Mouse (Mus musculus) hindbrain, embryonic 13.5 days (tissue): ENCODE measurements around the gene Slc9a8. TPM values are rescaled to one million over a fixed set of nuclear protein-coding genes. Genes with fewer than 3 reads are reported as not detected.

Source experiments
- ATAC-seq: fragments of 200-750 bp; cut with Nextera tagmentation; 2 replicates; pipeline ENCODE4 v1.8.0; 2017; ENCODE audit warnings: moderate TSS enrichment; ENCODE audit not compliant: low FRiP score
- H3K27ac ChIP-seq: fragments of 300-500 bp; sonication (generic); 2 replicates; pipeline ENCODE4 v1.5.1; 2015; ENCODE audit warnings: inconsistent platforms, mild to moderate bottlenecking, moderate library complexity
- H3K27me3 ChIP-seq: fragments of 300-500 bp; sonication (generic); 2 replicates; pipeline ENCODE4 v1.6.1; 2015; ENCODE audit warnings: mild to moderate bottlenecking, inconsistent platforms
- H3K36me3 ChIP-seq: fragments of 300-500 bp; sonication (generic); 2 replicates; pipeline ENCODE4 v1.6.1; 2015; ENCODE audit warnings: mild to moderate bottlenecking, inconsistent platforms
- H3K4me1 ChIP-seq: fragments of 300-500 bp; sonication (generic); replicated peaks from 2 replicates; pipeline ENCODE4 v1.6.1; 2015; ENCODE audit warnings: inconsistent platforms
- H3K4me2 ChIP-seq: fragments of 300-500 bp; sonication (generic); 2 replicates; pipeline ENCODE4 v1.6.1; 2015; ENCODE audit warnings: inconsistent platforms, mild to moderate bottlenecking, moderate library complexity
- H3K4me3 ChIP-seq: fragments of 300-500 bp; sonication (generic); 2 replicates; pipeline ENCODE4 v1.5.1; 2015; ENCODE audit warnings: mild to moderate bottlenecking, inconsistent platforms
- H3K9ac ChIP-seq: fragments of 300-500 bp; sonication (generic); 2 replicates; pipeline ENCODE4 v1.6.1; 2015; ENCODE audit warnings: mild to moderate bottlenecking, inconsistent platforms
- H3K9me3 ChIP-seq: fragments of 300-500 bp; sonication (generic); 2 replicates; pipeline ENCODE4 v1.6.1; 2016; ENCODE audit warnings: inconsistent platforms
- WGBS: fragments of 180-500 bp; shearing (Covaris S2); methylation state at CpG from one replicate; pipeline ENCODE4 v1.1.7; 2015; 5-methylcytosine and 5-hydroxymethylcytosine counted together
- polyA plus RNA-seq: library from polyadenylated mRNA; unstranded; fragments of >200 nt; fragmentation: Nextera tagmentation; extraction: Ambion mirVana; gene quantifications from 2 replicates; pipeline ENCODE4 v1.2.1, GENCODE M21; 2015

The Slc9a8 gene
- polyA plus RNA-seq, 1 experiment from 2014 or later: 21.2 TPM

DNA sequence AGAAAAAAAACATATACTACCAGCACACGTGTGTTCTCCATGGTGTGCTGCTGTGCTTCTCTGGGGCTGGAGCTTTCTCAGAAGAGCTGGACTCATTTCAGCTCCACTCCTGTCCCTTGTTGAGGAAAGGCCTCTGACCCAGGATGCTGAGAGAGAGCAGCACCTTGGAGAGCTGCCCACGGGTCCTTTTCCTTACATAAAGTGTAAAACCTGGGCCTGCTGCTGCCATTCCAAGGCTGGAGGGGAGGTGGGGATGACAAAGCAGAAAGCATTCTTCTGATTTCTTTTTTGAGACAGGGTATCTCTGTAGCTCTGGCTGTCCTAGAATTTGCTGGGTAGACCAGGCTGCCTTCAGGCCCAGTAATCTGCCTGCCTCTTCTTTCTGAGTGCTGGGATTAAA lies 56.6 kb downstream of the Slc9a8 start:
- H3K36me3 ChIP-seq: peaks cover 47% of the 10 kb centered on the region
- no peak overlapping the region for H3K27ac ChIP-seq
- WGBS: 61% methylated on average over 2 of the region's 2 CpGs
- H3K4me3 ChIP-seq: no peak overlapping the region
- peaks cover 21% of the 10 kb centered on the region for H3K4me1 ChIP-seq
- no peak overlapping the region for H3K4me2 ChIP-seq
- no peaks in the 10 kb centered on the region for H3K27me3 ChIP-seq
- H3K9ac ChIP-seq: no peak overlapping the region
- no peaks in the 10 kb centered on the region for H3K9me3 ChIP-seq
- no peak for ATAC-seq

DNA sequence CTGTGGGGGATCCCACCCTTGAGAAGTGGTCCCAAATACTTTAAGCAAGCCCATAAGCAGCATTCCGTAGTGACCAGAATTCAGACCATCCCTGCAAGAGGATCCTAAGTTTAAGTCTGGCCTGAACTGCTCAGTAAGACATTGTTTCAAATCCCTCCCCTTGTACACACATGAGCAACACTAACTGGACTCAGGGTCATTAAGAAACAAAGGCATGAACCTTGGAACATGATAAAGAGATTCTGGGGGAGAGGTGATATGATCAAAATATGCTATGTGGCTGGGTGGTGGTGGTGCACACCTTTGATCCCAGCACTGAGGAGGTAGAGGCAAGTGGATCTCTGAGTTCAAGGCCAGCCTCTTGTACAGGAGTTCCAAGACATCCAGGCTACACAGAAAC lies 58.0 kb downstream of the Slc9a8 start:
- no peak overlapping the region for H3K27ac ChIP-seq
- H3K27me3 ChIP-seq: no peaks in the 10 kb centered on the region
- H3K4me1 ChIP-seq: peaks cover 21% of the 10 kb centered on the region
- ATAC-seq: no peak
- H3K4me2 ChIP-seq: no peak overlapping the region
- H3K9me3 ChIP-seq: no peaks in the 10 kb centered on the region
- H3K4me3 ChIP-seq: no peak overlapping the region
- H3K9ac ChIP-seq: no peak overlapping the region
- 97% methylated on average over 1 of the region's 1 CpGs for WGBS
- peaks cover 47% of the 10 kb centered on the region for H3K36me3 ChIP-seq

DNA sequence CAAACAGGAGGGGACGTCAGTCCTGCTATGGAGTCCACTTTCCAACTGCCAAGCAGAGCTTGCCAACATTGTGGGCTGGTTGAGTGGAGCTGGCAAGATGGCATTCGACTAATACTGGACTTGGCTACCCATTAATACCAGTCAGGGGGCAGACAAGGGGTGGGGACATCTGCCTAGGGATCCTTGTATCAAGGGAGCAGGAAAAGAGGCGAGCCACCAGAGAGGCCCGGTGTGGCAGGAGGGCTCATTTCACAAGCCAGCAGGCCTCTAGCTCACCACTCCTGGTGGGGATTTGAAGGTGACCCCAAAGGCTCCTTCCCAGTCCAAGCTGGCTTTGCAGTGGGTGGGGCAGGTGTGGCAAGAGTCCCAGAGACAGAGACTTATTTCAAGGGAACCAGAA lies 61.2 kb downstream of the Slc9a8 start:
- no peak for ATAC-seq

DNA sequence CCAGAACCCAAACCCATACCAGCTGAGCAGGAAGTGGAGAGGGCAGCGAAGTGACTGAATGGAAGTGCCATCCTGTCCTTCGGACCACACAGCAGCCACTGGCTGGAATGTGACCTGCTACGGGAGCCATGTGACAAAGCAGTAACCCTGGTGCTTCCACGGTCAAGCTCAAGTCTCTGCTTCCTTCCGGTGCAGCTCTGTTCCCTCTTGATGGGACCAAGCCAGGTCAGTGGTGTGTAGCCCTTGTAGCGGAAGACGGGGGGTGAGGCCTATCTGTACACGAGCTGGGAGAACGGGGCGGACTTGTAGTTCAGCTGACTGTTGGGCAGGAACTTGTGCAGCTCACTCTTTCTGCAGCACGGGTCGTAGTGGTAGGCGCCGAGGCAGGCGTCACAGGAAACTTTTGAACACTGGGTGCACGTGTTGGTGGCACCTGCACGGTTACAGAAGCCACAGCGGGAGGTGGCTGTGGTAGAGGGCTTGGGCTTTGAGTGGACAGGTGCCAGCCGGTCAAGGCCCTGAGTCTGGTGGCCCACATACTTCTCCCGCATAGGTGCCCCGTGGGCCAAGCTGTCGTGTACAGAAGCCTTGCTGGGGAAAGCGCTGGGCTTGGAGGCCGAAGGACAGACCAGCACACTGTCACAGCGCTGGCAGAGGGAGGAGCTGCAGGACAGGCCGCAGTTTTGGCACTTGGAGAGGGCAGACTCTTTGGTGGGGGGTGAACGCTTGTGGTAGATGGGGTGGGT lies 61.7 kb downstream of the Slc9a8 start:
- WGBS: 95% methylated on average over 27 of the region's 27 CpGs
- no peak overlapping the region for H3K4me2 ChIP-seq
- H3K9me3 ChIP-seq: no peaks in the 10 kb centered on the region
- H3K4me1 ChIP-seq: peaks cover 28% of the 10 kb centered on the region
- H3K27me3 ChIP-seq: no peaks in the 10 kb centered on the region
- H3K9ac ChIP-seq: no peak overlapping the region
- H3K27ac ChIP-seq: no peak overlapping the region
- ATAC-seq: no peak
- H3K4me3 ChIP-seq: no peak overlapping the region
- H3K36me3 ChIP-seq: peaks cover 54% of the 10 kb centered on the region

More for the DNA sequence above, 61.2 kb downstream of the Slc9a8 start:
- no peak overlapping the region for H3K4me2 ChIP-seq
- no peak overlapping the region for H3K9ac ChIP-seq
- H3K27ac ChIP-seq: no peak overlapping the region
- no peaks in the 10 kb centered on the region for H3K27me3 ChIP-seq
- no peak overlapping the region for H3K4me3 ChIP-seq
- H3K9me3 ChIP-seq: no peaks in the 10 kb centered on the region
- H3K4me1 ChIP-seq: peaks cover 28% of the 10 kb centered on the region
- whole genome bisulfite sequencing: 86% methylated on average over 4 of the region's 4 CpGs
- peaks cover 54% of the 10 kb centered on the region for H3K36me3 ChIP-seq

DNA sequence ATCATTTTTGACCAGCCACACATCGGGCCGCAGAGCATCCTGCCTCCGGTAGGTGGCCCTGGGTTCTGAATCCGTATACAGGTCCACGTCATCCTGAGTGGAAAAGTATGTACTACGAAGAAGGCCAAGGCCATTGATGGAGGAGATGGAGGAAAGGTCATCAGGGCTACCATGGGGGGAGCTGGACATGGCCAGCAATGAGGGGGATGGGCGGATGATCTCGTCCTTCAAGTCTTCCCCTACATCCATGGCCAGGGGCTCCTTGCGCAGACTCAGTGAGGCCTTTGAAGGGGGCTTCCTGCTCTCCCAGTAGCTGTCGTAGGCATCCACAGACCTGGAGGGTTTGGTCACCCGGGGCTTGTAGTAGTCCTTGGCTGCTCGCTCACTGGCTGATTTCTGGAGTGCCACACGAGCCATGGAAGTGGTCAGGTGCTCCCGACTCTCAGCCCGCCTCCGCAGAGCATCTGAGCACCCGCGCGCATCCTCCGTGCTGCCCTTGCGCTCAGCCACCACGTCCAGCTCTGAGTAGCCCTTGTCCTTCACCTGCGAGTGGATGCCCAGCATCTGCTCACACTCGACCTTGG lies 62.4 kb downstream of the Slc9a8 start:
- Histone ChIP-seq H3K9ac (no peak overlapping the region), H3K27ac (no peak overlapping the region), H3K36me3 (peaks cover 54% of the 10 kb centered on the region), H3K4me1 (peaks cover 34% of the 10 kb centered on the region), H3K27me3 (no peaks in the 10 kb centered on the region), H3K4me3 (no peak overlapping the region), H3K9me3 (no peaks in the 10 kb centered on the region), H3K4me2 (no peak overlapping the region)
- 95% methylated on average over 24 of the region's 24 CpGs for WGBS
- ATAC-seq: no peak

DNA sequence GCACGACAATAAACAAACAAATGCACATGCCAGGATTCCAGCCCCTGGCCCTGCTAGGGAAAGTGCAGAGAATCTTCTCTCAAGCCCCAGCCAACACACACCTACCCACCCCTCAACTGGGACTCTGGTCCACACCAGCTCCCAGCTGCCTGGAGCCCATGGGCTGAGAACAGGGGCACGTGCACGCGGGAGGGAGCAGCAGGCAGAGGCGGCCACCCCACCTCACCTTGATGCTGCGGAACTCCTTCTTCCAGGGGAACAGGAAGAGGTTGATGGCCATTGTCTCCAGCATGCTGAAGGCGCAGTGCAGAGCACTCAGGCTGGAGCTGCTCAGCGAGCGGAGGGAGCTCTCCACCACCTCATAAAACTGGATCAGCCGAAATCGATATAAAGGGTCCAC lies 63.4 kb downstream of the Slc9a8 start:
- Histone ChIP-seq H3K27me3 (no peaks in the 10 kb centered on the region), H3K9me3 (no peaks in the 10 kb centered on the region), H3K9ac (no peak overlapping the region), H3K36me3 (peaks cover 54% of the 10 kb centered on the region), H3K4me2 (no peak overlapping the region), H3K4me1 (peaks cover 36% of the 10 kb centered on the region), H3K4me3 (no peak overlapping the region), H3K27ac (peak overlapping the region; percentile 60)
- no peak for ATAC-seq
- WGBS: 95% methylated on average over 11 of the region's 11 CpGs

DNA sequence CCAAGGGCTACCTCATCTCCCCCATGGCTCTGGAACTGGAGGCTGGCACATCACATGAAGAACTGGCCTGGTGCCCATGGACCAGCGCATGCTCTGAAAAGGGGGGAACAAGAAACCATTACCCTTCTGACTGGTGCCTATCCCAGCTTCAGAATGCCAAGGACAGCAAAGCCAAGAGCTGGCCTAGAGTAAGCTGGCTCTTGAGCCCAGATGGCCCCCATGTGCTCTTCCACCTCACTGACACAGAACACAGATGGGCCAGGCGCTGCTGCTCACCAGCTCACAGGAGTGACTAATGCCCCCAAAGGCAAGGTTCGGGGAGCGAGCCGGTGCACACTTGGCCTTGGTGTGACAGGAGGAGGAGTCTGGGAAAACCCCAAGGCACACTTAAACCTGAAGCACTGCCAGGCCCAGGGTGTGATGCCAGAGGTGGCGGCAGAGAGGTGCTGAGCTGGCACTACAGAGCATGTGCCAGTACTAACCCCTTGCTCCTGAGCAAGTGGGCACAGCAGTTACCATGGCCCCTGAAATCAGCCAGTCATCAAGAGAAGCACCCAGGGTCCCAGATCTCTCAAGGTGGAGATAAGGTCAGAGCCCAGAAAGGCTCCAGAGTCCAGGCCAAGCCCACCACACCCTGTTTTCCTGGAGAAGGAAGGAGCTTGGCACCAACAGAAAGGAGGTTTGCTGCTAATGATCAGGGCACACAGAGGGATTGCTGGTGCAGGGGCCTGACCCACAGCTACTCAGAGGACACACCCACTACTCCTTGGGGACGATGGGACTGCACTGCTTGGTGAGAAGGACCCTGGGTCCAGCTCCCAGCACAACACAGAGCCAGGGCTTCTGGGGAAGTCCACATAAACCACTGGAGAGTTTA lies 64.2 kb downstream of the Slc9a8 start:
- Histone ChIP-seq H3K4me3 (no peak overlapping the region), H3K27ac (peak overlapping the region; percentile 18; the same call in 1 of the 2 replicates), H3K36me3 (peaks cover 47% of the 10 kb centered on the region), H3K4me1 (peaks cover 41% of the 10 kb centered on the region), H3K4me2 (no peak overlapping the region), H3K9me3 (no peaks in the 10 kb centered on the region), H3K9ac (no peak overlapping the region), H3K27me3 (no peaks in the 10 kb centered on the region)
- ATAC-seq: 0 out of 2 replicates have a peak, but pooled peaks have one; percentile 40
- 74% methylated on average over 7 of the region's 7 CpGs for WGBS

DNA sequence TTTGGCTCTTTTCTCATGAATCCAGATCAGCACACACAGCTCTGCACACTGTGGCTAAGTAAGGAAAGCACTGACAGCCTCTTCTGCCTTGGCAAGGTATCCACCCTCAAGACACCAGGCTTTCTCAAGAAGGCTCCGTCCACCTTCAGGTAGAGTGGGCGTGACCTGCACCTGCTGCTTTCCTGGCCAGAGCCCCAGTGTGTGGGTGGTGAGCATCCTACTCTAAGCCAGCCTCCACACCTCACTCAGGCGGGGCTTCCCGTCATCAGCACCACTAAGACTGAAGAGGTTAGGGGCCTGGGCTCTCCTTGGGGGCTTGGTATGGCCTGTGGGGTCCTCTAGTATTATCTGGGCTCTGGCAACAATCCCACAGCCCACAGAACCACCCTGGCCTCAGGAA lies 65.1 kb downstream of the Slc9a8 start:
- Histone ChIP-seq H3K9me3 (no peaks in the 10 kb centered on the region), H3K36me3 (peaks cover 45% of the 10 kb centered on the region), H3K27ac (no peak overlapping the region), H3K4me2 (no peak overlapping the region), H3K27me3 (no peaks in the 10 kb centered on the region), H3K4me1 (peaks cover 50% of the 10 kb centered on the region), H3K4me3 (no peak overlapping the region), H3K9ac (no peak overlapping the region)
- no peak for ATAC-seq
- 91% methylated on average over 4 of the region's 4 CpGs for WGBS

DNA sequence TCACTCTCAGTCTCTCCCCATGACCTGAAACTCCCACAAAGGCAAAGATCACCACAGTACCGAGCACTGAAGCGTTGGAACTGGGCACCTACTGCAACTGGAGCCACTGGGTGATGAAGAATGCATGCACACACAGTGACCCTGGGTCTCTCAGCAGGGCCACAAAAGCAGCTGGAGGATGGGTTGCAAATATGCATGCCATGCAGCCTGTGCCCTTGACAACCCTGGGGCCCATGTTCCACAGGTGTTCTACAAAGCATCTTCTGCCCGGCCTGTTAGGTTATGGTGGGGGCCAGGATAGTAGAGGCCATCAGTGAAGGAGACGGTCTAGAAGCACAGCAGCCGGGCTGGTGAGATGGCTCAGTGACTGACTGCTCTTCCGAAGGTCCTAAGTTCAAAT lies 66.0 kb downstream of the Slc9a8 start:
- ATAC-seq: no peak
- no peak overlapping the region for H3K4me3 ChIP-seq
- no peak overlapping the region for H3K9ac ChIP-seq
- peaks cover 39% of the 10 kb centered on the region for H3K36me3 ChIP-seq
- peaks cover 56% of the 10 kb centered on the region for H3K4me1 ChIP-seq
- no peak overlapping the region for H3K4me2 ChIP-seq
- WGBS: 89% methylated on average over 6 of the region's 6 CpGs
- no peaks in the 10 kb centered on the region for H3K27me3 ChIP-seq
- H3K9me3 ChIP-seq: no peaks in the 10 kb centered on the region
- no peak overlapping the region for H3K27ac ChIP-seq

DNA sequence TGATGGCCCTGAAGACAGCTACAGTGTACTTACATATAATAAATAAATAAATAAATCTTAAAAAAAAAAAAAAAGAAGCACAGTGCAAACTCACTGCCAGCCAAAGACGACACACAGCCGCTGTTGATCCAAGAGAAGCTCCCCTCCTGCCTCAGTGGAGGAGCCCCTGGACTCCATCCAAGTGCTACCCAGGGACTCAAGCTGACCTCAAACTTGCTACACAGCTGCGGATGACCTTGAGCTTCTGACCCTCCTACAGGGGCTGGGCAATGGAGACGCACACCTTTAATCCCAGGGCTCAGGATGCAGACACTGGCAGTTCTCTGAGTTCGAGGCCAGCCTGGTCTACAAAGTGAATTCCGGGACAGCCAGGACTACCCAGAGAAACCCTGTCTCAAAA lies 66.5 kb downstream of the Slc9a8 start:
- 88% methylated on average over 6 of the region's 6 CpGs for WGBS
- Histone ChIP-seq H3K4me1 (peaks cover 56% of the 10 kb centered on the region), H3K9me3 (no peaks in the 10 kb centered on the region), H3K27ac (no peak overlapping the region), H3K9ac (no peak overlapping the region; the same call in 1 of the 2 replicates), H3K27me3 (no peaks in the 10 kb centered on the region), H3K36me3 (peaks cover 35% of the 10 kb centered on the region), H3K4me2 (no peak overlapping the region), H3K4me3 (no peak overlapping the region)
- ATAC-seq: no peak

DNA sequence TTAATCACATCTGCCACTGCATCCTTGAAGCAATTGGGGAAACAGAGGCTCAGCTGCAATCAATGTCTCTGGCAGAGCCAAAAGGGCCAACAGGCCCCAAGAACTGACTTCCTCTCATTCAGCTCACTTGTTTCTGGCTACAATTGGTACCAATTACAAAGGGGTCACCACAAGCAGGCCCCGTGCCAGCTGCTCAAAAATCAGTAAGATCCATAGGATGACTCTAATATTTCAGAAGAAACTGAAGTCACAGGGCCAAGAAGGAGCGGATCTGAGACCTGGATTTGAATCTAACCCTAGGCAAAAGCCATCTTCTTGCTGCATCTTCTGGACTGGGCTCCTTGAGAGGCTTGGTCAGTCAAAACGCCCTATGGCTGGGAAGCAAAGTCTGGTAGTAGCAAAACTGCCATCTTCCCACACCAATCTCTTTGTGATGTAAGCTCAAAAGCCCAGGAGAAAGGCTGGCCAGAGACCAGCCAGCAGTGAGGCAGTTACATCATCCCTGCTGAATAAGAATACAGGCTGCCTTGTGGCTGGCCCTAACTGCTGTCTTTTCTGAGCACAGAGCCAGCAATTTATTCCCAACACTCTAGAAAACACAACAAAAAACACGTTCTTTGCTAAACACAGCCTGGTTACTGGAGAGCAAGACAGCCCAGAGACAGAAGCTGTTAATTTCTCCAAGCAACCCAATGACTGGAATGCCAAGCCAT lies 69.5 kb downstream of the Slc9a8 start:
- Histone ChIP-seq H3K36me3 (peaks cover 17% of the 10 kb centered on the region), H3K4me2 (peak overlapping the region; percentile 98), H3K27me3 (no peaks in the 10 kb centered on the region), H3K27ac (peak overlapping the region; percentile 73), H3K4me1 (peaks cover 52% of the 10 kb centered on the region), H3K9ac (peak overlapping the region; percentile 99), H3K4me3 (peak overlapping the region; percentile 100), H3K9me3 (no peaks in the 10 kb centered on the region)
- no peak for ATAC-seq
- 76% methylated on average over 4 of the region's 4 CpGs for WGBS
